Mouse (Mus musculus): ENCODE measurements around the gene Tbc1d22a.

DNA sequence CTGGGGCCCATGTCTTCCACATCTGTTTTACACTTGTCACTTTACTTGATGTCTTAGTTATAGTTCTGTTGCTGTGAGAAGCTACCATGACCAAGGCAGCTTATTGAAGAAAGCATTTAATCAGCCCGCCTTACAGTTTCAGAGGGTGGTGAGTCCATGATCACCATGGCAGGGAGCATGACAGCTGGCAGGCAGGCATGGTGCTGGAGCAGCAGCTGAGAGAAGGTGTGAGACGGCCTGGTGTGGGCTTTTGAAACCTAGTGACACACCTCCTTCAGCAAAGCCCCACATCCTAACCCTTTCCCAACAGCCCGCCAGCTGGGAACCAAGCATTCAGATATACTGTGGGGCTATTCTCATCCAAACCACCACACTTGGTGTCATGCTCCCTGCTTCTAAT, 91.0 kb downstream of the Tbc1d22a start:
- TF ChIP-seq CTCF (IDR thresholded peaks at IDR 0.05; ENCODE audit: low read depth) (no peak), EP300 (IDR thresholded peaks at IDR 0.05; ENCODE audit: low read depth) (no peak)

Data from heart, postnatal 0 days (tissue).